Mouse (Mus musculus) hindlimb bud, embryonic 11.5 days (tissue): ENCODE data around the gene Rab11b.

ENCODE experiments used
- DNase-seq: peaks from one replicate; pipeline ENCODE4 v3.0.0-alpha.2; 2012; ENCODE audit warnings: low read depth, low spot score; ENCODE audit errors: extremely low spot score

Gene Rab11b

GRCm38 (mm10) chr17:33760255-33761165 is at the start of gene Rab11b:
Gene Rab11b, minus strand, starts transcription at chr17:33760530.
- peak; percentile 100 for DNase-seq

GRCm38 (mm10) chr17:33808192-33808591 is 47.9 kb upstream of the Rab11b start:
- DNase-seq = no peak

- no peak for DNase-seq
These were observed 47.0 kb upstream of the Rab11b start for GRCm38 (mm10) chr17:33807181-33807888.

GRCm38 (mm10) chr17:33804745-33805144 is 44.4 kb upstream of the Rab11b start:
- no peak for DNase-seq

DNA sequence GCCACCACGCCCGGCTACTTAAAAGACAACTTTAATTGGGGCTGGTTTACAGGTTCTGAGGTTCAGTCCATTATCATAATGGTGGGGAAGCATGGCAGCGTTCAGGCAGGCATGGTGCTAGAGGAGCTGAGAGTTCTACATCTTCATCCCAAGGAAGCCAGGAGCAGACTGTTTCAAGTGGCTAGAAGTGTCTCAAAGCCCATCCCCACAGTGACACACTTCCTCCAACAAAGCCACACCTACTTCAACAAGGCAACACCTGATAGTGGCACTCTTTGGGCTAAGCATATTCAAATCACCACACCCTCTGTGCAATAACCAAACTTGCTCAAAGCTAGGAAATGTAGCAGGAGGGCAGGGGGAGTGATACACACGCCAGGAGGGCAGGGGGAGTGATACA is 43.9 kb upstream of the Rab11b start:
- no peak for DNase-seq

DNA sequence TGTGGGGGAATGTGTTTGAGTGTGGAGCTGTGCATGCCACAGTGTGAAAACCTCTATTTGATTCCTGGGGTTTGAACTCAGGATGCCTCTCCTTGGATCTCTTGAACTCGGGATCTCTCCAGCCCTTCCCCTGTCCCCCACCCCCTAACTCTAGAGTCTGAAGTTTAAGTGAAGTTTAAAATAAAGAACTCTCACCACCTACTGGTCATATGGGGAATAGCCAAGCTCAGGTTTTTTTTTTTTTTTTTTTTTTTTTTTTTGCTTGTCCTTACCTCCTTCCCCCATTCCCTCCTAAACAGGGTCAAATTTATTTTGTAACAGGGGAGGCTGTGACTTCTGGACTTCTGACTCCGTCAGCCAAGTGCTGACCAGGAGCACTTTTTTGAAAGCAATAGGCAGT is 41.9 kb upstream of the Rab11b start:
- DNase-seq = no peak

GRCm38 (mm10) chr17:33799277-33799676 is 38.9 kb upstream of the Rab11b start:
- DNase-seq = no peak

DNA sequence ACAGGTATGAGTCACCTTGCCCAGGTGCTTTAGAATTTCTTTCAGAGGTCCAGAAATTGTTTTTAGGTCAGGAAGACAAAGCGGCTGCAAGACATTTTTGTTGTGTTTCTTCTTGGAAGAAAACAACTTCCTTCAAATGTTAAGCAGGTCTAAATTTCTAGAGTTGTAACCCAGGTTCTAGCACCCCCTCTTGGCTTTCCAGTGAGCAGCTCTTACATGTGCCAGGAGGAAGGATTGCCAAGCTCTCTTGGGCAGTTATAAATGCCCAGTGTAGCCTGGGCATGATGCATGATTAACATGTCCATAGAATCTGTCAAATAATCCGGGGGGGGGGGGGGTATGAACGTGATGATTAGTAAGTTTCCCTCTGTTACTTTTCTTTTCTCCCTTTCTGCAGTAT is 38.0 kb upstream of the Rab11b start:
- no peak for DNase-seq

GRCm38 (mm10) chr17:33788732-33789131 is 28.4 kb upstream of the Rab11b start:
- no peak for DNase-seq

DNA sequence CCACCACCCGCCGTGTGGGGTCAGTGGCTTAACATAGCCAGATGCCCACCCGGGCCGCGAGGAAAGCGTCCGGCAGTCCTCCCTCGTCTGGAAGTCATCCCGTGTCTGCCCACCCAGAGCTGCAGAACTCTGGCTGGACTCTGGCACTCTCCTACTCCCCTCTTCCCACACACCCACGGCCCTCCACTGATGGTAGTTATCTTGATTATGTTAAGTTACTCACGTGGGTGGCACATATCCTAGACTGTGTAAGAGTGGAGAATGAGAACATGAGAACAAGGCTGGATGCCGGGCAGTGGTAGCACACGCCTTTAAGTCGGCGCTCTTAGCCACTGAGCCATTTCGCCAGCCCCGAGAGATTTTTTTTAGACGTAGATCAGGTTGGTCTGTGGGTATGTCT is 26.0 kb upstream of the Rab11b start:
- no peak for DNase-seq

- no peak for DNase-seq
These were observed 24.6 kb upstream of the Rab11b start for GRCm38 (mm10) chr17:33784939-33785338.

DNA sequence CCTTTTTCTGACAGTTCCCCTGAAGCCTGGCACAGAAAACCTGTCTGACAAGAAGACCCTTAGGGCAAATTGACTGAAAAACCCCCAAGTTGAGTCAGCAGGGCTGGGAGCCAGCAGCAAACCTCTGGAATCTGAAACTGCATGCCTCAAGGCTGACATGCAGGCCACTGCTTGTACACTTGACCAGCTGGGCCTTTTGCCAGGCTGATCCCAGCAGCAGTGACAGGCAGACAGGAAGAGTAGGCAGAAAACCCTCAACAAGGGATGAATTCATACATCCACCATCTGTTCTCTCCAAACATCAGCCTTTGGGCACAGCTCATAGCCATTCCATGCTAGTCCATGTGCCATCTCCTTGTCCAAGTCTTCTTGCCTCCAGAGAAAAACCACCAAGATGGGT is 23.1 kb upstream of the Rab11b start:
- DNase-seq = no peak

DNA sequence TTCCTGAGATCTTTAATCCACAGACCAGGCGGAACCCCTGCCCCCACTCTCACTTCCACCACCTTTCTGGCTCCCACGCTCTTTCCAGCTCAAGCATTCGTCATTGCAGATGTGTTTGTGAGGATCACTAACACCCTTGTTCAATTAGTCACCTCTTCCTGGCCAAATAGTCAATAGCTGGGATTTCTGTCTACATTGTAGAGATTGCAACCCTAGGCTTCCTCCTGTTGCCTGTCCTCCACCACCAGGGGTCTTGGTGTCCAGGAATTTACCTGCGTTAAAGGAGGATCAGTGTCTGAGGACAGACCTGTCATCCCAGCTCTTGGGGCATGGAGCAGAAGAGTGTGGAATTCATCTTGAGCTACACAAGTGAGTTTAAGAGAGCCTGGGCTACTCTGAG is 21.7 kb upstream of the Rab11b start:
- DNase-seq = no peak

GRCm38 (mm10) chr17:33781124-33781977 is 21.0 kb upstream of the Rab11b start, which contains the start of gene Angptl4:
Gene Angptl4, minus strand, starts transcription at chr17:33781830.
- DNase-seq = no peak

DNA sequence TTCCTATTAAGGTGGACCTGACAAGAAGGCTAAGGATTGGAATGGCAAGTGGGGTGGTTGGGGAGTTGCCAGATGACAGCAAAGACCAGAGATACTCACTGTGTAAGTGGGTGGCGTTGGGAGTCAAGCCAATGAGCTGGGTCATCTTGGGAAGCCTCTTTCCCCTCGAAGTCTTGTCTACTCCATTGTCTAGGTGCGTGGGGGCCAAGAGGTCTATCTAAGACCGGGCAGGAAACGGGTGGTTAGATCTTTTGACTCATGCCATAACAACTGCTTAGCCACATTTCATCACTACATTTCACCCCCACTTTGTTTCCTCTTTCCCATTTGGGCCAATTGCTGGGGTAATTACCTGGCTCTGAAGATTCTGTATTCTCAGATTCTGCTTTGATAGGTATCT is 20.1 kb upstream of the Rab11b start:
- no peak for DNase-seq

GRCm38 (mm10) chr17:33779967-33780295 is 19.6 kb upstream of the Rab11b start:
- no peak for DNase-seq

DNA sequence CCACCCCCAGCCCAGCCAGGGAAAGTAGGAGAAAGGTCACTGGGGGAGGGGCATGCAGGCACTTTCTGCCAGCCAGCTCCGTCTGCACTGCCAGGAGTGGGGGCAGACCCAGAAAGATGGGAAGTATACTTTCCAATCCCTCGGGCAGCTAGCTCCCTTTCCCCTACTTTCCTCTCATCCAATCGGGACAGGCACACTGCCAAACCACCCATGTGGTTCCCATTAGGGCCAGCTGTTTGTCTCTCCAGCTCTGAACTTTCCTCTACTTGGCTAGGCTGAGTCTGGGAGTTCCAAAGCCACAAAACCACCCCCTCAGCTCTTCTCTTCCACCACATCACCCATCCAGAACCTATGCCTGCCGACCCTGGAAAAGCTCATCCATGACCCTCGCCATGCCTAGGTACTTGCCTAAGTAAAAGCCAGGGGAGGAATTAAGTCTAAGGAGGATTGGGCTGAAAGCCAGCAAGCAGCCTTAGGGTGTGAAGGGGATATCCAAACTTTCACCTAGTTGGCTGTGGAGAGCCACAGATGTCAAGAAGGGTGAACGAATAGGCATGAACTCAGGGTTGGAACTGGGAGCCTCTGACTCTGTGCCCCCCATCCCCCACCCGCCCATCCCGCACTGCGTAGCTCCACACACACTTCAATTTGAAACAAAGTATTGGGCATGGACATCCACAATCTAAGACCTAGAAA is 19.1 kb upstream of the Rab11b start:
- peak; percentile 88 for DNase-seq

- no peak for DNase-seq
These were observed 15.0 kb upstream of the Rab11b start for GRCm38 (mm10) chr17:33775287-33775686.

- no peak for DNase-seq
These were observed 14.3 kb upstream of the Rab11b start for GRCm38 (mm10) chr17:33774573-33775155.

DNA sequence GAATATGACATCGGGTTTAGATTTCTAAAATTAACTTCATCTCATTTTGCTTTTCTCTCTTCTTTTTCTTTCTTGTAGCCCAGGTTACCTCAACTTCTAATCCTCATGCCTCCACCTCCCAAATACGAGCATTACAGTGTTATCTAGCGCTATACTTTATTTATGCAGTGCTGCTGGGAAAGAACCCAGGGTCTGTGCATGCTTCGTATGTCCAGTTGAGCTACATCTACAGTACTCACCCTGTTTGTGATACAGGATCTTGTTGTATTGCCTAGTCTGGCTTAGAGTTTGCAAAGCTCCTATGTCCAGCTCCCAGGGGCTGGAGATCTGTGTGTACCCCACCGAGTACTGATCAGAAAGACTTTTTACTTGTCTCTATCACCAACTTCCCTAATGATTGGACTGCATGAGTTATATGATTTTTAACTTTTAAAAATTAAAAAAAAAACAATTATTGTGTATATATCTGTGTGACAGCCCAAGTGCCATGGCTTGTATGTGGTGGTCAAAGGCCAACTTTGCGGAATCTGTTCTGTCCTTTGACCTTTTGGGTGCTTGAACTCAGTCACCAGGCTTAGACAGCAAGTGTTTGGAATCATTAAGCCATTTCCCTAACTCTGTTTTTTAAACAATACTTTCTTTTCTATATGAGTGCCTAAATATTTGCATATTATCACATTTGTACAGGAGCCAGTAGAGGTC is 13.7 kb upstream of the Rab11b start:
- DNase-seq = no peak
